Mouse (Mus musculus): ENCODE measurements around the gene Pkig. TPM values are rescaled to one million over a fixed set of nuclear protein-coding genes. Genes with fewer than 3 reads are reported as not detected.

The Pkig gene
- total and polyA plus RNA-seq, 3 experiments = 225 to 364 (median 227) TPM

DNA sequence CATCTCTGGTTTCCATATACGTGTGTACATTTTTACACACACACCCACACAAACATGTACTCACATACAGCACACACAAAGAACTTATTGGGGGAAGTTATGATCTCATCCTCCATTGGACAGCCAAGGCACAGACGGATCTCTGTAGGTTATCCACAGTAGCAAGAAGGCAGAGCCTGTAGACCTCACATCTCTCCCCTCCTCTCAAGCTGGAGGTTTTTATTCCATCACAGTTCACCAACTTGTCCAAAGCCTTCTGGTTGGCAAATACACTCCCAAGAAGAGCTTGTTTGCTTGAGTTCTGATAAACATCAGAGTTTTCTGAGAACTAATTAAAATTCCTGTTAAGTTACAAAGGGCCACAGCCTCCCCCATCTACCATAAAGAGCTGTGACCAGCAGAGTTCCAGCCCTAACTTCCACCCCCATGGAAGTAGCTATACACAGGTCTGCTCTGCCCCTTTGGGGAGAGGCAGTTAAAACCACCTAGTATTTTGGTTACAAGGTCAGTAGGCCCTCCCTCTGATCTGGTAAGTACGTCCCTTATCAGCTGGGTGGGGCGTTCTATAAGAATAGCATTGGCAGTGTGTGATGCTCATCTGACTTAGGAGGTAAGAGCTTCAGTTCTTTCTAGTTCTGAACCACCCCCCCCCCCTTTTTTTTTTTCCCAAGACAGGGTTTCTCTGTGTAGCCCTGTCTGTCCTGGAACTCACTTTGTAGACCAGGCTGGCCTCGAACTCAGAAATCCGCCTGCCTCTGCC lies 33.8 kb downstream of the Pkig start:
- Histone ChIP-seq H3K4me2 (ENCODE audit: insufficient read depth, low read depth, poor library complexity, severe bottlenecking) (no peak overlapping the region), H3K79me2 (replicated peaks; ENCODE audit: control insufficient read depth, extremely low read depth, insufficient read depth, poor library complexity, severe bottlenecking) (peaks cover 96% of the 10 kb centered on the region), H3K27ac (ENCODE audit: insufficient read depth, low read depth) (no peak overlapping the region), H3K36me3 (replicated peaks in 1 of 2; ENCODE audit: control insufficient read depth in 1 of 2, insufficient read depth in 1 of 2, low read length in 1 of 2) (peaks cover 11 to 67% of the 10 kb centered on the region in 2 experiments), H3K4me3 (replicated peaks in 1 of 3; ENCODE audit: low read depth in 2 of 3, low read length in 2 of 3, poor library complexity in 1 of 3) (no peak overlapping the region), H3K4me1 (ENCODE audit: control insufficient read depth in 1 of 2, insufficient read depth in 2 of 2) (peaks cover 26 to 88% of the 10 kb centered on the region in 2 experiments), H3K27me3 (replicated peaks) (no peaks in the 10 kb centered on the region), H3K9me3 (replicated peaks; ENCODE audit: low read length) (no peaks in the 10 kb centered on the region), H3K9ac (ENCODE audit: insufficient read depth, low read depth) (no peak overlapping the region)
- in situ Hi-C loops (cut with MboI; ENCODE audit: low pct_ligation_motif_present, low pct_unique_long_range_greater_than_20kb, low sequenced_read_pairs) (no loop called here), dilution Hi-C loops (cut with MboI; ENCODE audit: extremely low pct_ligation_motif_present, extremely low pct_unique_long_range_greater_than_20kb, low sequenced_read_pairs) (no loop called here)
- no peak for DNase-seq (ENCODE audit: extremely low read depth)
- no peak for TF ChIP-seq RAD21 (IDR thresholded peaks at IDR 0.05; ENCODE audit: low read depth, low read length)
- no peak for TF ChIP-seq E2F4 (IDR thresholded peaks at IDR 0.05; ENCODE audit: insufficient replicate concordance, low read depth, low read length)
- no peak for TF ChIP-seq ZC3H11A (IDR thresholded peaks at IDR 0.05; ENCODE audit: low read depth, low read length)
- TF ChIP-seq UBTF (IDR thresholded peaks at IDR 0.05; ENCODE audit: low read depth, low read length) = no peak
- TF ChIP-seq MYC (IDR thresholded peaks at IDR 0.05; ENCODE audit: low read depth, low read length) = no peak

DNA sequence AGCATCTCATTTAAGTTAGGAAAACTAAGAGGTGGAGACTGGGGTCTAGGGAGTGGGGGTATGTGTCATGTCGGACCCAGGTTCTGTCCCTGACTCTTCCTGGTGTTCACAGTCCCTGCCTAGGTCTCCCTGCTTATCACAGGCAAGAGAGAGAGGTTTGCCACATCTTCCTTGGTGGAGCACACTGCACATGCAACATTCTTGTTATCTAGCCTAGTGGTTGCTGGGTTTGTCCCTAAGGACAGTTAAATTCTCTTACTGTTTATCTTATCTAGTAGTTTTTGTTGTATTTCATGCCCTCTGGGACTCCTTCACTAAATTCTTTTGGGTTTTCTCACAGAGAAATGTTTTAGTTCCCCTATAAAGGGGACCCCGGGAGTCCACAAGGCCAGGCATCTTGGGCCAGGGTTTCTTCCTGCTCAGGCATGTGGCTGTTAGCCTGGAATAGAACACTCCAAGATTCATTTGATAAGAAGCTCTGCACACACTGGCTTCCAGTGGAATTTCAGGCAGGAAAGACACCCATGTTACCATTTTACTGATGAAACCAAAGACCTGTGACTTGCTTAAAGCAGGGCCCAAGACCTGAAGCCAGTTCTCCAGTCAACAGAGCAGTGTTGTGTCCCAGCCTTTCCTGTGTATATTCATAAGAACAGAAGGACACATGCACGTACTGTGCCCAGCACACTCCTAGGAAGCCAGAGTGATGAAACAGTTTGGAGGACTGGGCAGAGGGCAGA lies 34.9 kb downstream of the Pkig start:
- H3K4me2 ChIP-seq (ENCODE audit: insufficient read depth, low read depth, poor library complexity, severe bottlenecking) = no peak overlapping the region
- DNase-seq (ENCODE audit: extremely low read depth) = no peak
- TF ChIP-seq BHLHE40 (IDR thresholded peaks at IDR 0.05; ENCODE audit: low read depth, low read length) = no peak
- no peak for TF ChIP-seq MAFK (IDR thresholded peaks at IDR 0.05; ENCODE audit: insufficient replicate concordance, low read length)
- TF ChIP-seq RAD21 (IDR thresholded peaks at IDR 0.05; ENCODE audit: low read depth, low read length) = no peak
- TF ChIP-seq MXI1 (IDR thresholded peaks at IDR 0.05; ENCODE audit: low read depth, low read length) = no peak
- TF ChIP-seq ZNF384 (IDR thresholded peaks at IDR 0.05; ENCODE audit: low read depth, low read length) = no peak
- TF ChIP-seq ETS1 (conservative IDR thresholded peaks at IDR 0.05; ENCODE audit: low read depth, low read length) = no peak
- no peak for TF ChIP-seq GABPA (IDR thresholded peaks at IDR 0.05; ENCODE audit: insufficient replicate concordance, low read depth, low read length)
- TF ChIP-seq JUND (conservative IDR thresholded peaks at IDR 0.05; ENCODE audit: low read depth, low read length) = no peak
- no peak for TF ChIP-seq MEF2A (IDR thresholded peaks at IDR 0.05; ENCODE audit: borderline replicate concordance, low read depth, low read length)
- no peak for TF ChIP-seq MAZ (IDR thresholded peaks at IDR 0.05; ENCODE audit: low read depth, low read length)
- no peak for TF ChIP-seq KAT2A (IDR thresholded peaks at IDR 0.05; ENCODE audit: insufficient replicate concordance, low read length)

More for the DNA sequence above, 34.9 kb downstream of the Pkig start:
- H3K4me1 ChIP-seq (ENCODE audit: control insufficient read depth in 1 of 2, insufficient read depth in 2 of 2) = peaks cover 30 to 89% of the 10 kb centered on the region in 2 experiments
- peaks cover 11 to 65% of the 10 kb centered on the region in 2 experiments for H3K36me3 ChIP-seq (replicated peaks in 1 of 2; ENCODE audit: control insufficient read depth in 1 of 2, insufficient read depth in 1 of 2, low read length in 1 of 2)
- no peak overlapping the region for H3K9ac ChIP-seq (ENCODE audit: insufficient read depth, low read depth)
- dilution Hi-C loops (cut with MboI; ENCODE audit: extremely low pct_ligation_motif_present, extremely low pct_unique_long_range_greater_than_20kb, low sequenced_read_pairs) = no loop called here
- H3K27me3 ChIP-seq (replicated peaks) = no peaks in the 10 kb centered on the region
- peak overlapping the region; percentile 20; the same call in 1 of the 2 replicates for H3K27ac ChIP-seq (ENCODE audit: insufficient read depth, low read depth)
- in situ Hi-C loops (cut with MboI; ENCODE audit: low pct_ligation_motif_present, low pct_unique_long_range_greater_than_20kb, low sequenced_read_pairs) = no loop called here
- peaks cover 96% of the 10 kb centered on the region for H3K79me2 ChIP-seq (replicated peaks; ENCODE audit: control insufficient read depth, extremely low read depth, insufficient read depth, poor library complexity, severe bottlenecking)
- no peak overlapping the region for H3K4me3 ChIP-seq (replicated peaks in 1 of 3; ENCODE audit: low read depth in 2 of 3, low read length in 2 of 3, poor library complexity in 1 of 3)
- no peaks in the 10 kb centered on the region for H3K9me3 ChIP-seq (replicated peaks; ENCODE audit: low read length)

Measured in CH12.LX (cell line).